Mouse (Mus musculus) forebrain, embryonic 14.5 days (tissue): ENCODE data around the gene Rab3b. TPM values are rescaled to one million over a fixed set of nuclear protein-coding genes. Genes with fewer than 3 reads are reported as not detected.
A peak's percentile ranks its signal among the peaks of the same experiment; 100 is the strongest.
"Not testable (repeated sequence)": the region's sequence is repeated elsewhere in the genome, so short reads cannot be mapped to it uniquely, and the experiment has no call there.

Experiments used
- ATAC-seq: fragments of 200-750 bp; cut with Nextera tagmentation; 2 replicates; pipeline ENCODE4 v1.8.0; 2017; ENCODE audit warnings: mild to moderate bottlenecking, moderate library complexity
- DNase-seq: peaks from one replicate; pipeline ENCODE4 v3.0.0-alpha.2; 2015; ENCODE audit warnings: low spot score
- H3K27ac ChIP-seq: fragments of 300-500 bp; sonication (generic); 2 replicates; pipeline ENCODE4 v1.5.1; 2014; ENCODE audit warnings: low read depth, mild to moderate bottlenecking, control low read depth, low read length, moderate library complexity
- H3K27me3 ChIP-seq: fragments of 300-500 bp; sonication (generic); replicated peaks from 2 replicates; pipeline ENCODE4 v1.6.1; 2014; ENCODE audit warnings: low read length, control low read depth, mixed read lengths; ENCODE audit not compliant: control insufficient read depth, insufficient read depth
- H3K36me3 ChIP-seq: fragments of 300-500 bp; sonication (generic); 2 replicates; pipeline ENCODE4 v1.6.1; 2014; ENCODE audit warnings: low read length, control low read depth; ENCODE audit not compliant: control insufficient read depth, insufficient read depth
- H3K4me1 ChIP-seq: fragments of 300-500 bp; sonication (generic); 2 replicates; pipeline ENCODE4 v1.6.1; 2014; ENCODE audit warnings: antibody characterized with exemption, low read length, control low read depth; ENCODE audit not compliant: control insufficient read depth, insufficient read depth
- H3K4me2 ChIP-seq: fragments of 300-500 bp; sonication (generic); 2 replicates; pipeline ENCODE4 v1.6.1; 2014; ENCODE audit warnings: mild to moderate bottlenecking, control low read depth, low read length
- H3K4me3 ChIP-seq: fragments of 300-500 bp; sonication (generic); 2 replicates; pipeline ENCODE4 v1.5.1; 2014; ENCODE audit warnings: low read depth, low read length, control low read depth
- H3K9ac ChIP-seq: fragments of 300-500 bp; sonication (generic); 2 replicates; pipeline ENCODE4 v1.6.1; 2014; ENCODE audit warnings: mild to moderate bottlenecking, low read length, control low read depth, moderate library complexity
- H3K9me3 ChIP-seq: fragments of 300-500 bp; sonication (generic); replicated peaks from 2 replicates; pipeline ENCODE4 v1.6.1; 2016; ENCODE audit warnings: low read length, control low read depth, mixed read lengths; ENCODE audit not compliant: control insufficient read depth
- WGBS: fragments of 180-500 bp; shearing (Covaris S2); extraction: QIAGEN DNeasy Blood & Tissue Kit; methylation state at CpG from one replicate; pipeline ENCODE4 v1.1.7; 2014; 5-methylcytosine and 5-hydroxymethylcytosine counted together
- polyA plus RNA-seq: library from polyadenylated mRNA; unstranded; fragments of >200 nt; fragmentation: Nextera tagmentation; extraction: Ambion mirVana; gene quantifications from 2 replicates; pipeline ENCODE4 v1.2.1, GENCODE M21; 2014

The Rab3b gene
- polyA plus RNA-seq, 1 experiment from 2014 or later = 79.7 TPM

DNA sequence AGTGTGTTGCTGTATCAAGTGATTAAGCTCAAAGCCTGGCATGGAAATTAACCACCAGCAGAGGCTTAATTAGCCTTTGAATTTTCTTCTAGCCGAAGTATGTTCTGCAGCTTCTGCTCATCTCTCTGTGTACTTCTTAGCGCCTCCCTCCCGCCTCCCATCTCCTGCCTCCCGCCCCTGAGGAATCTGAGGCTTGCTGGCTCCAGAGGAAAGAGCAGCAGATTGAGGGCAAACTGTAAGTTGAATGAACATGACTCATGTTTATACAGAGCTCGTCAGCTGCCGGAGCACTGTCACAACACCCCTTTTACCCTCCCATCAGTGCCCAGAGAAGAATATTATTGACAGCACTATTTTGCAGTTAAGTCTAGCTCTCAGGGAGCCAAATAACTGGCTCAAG, 27.0 kb downstream of the Rab3b start:
- Histone ChIP-seq H3K4me2 (no peak overlapping the region), H3K27ac (no peak overlapping the region), H3K9ac (no peak overlapping the region), H3K36me3 (no peaks in the 10 kb centered on the region), H3K27me3 (no peaks in the 10 kb centered on the region), H3K4me1 (0 out of 2 replicates have a peak, but pooled peaks cover 2% of the 10 kb centered on the region), H3K4me3 (no peak overlapping the region), H3K9me3 (no peaks in the 10 kb centered on the region)
- DNase-seq (peak; percentile 75), ATAC-seq (peak; percentile 74)
- WGBS = 5% methylated on average over 6 of the region's 6 CpGs

DNA sequence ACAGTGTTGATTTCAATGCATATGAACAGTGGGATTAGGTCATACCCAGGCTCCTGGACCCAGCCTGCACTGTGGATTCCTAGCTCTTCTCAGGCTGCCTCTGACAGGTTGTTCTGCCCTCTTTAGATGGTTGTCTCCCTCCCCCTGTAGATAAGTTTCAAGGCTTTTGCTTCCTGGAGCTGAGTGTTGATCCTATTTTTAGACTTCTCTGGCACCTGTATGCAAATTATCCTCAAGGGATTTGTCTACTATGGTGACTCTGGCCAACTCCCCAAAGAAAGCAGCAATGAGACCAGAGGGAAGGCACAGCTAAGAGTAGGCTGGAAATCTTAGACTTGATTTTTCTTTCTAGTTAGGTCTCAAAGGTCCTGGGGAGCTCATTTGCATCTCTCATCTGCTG, 28.6 kb downstream of the Rab3b start:
- H3K4me1 ChIP-seq = 0 out of 2 replicates have a peak, but pooled peaks cover 2% of the 10 kb centered on the region
- H3K9ac ChIP-seq = no peak overlapping the region
- H3K36me3 ChIP-seq = no peaks in the 10 kb centered on the region
- DNase-seq (no peak), ATAC-seq (no peak)
- no peak overlapping the region for H3K4me3 ChIP-seq
- H3K27ac ChIP-seq = no peak overlapping the region
- H3K9me3 ChIP-seq = no peaks in the 10 kb centered on the region
- no peaks in the 10 kb centered on the region for H3K27me3 ChIP-seq
- no peak overlapping the region for H3K4me2 ChIP-seq

DNA sequence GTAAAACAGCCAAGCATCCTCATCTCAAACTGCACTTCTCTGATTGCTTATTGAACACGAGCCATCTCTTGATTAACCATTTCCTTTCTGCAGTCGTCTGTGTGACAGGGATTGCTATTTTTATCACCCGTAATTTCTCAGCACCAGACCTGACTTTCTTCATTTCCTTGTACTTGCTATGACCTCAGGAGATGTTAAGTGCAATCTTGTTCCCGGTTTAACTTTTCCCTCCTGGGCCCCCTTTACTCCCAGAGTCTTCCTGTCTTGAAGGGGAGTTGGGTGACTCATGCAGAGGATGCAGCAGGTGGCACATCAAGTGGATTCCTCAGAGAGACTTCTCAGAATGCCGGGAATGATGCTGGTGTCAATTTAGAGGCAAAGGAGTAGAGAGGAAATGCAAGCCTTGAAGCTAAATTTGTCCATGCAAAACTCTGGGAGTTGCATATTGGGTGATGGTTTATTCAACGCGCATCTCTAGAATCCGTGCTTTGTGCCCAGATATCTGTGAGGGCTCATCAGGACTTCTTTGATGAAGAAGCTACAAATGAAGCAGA, 31.1 kb downstream of the Rab3b start:
- ATAC-seq (no peak), DNase-seq (no peak)
- H3K4me3 ChIP-seq = no peak overlapping the region
- no peak overlapping the region for H3K27ac ChIP-seq
- WGBS = 81% methylated on average over 8 of the region's 8 CpGs
- no peak overlapping the region for H3K4me2 ChIP-seq
- H3K36me3 ChIP-seq = no peaks in the 10 kb centered on the region
- H3K4me1 ChIP-seq = 0 out of 2 replicates have a peak, but pooled peaks cover 2% of the 10 kb centered on the region
- H3K9me3 ChIP-seq = no peaks in the 10 kb centered on the region
- H3K9ac ChIP-seq = no peak overlapping the region
- H3K27me3 ChIP-seq = no peaks in the 10 kb centered on the region

DNA sequence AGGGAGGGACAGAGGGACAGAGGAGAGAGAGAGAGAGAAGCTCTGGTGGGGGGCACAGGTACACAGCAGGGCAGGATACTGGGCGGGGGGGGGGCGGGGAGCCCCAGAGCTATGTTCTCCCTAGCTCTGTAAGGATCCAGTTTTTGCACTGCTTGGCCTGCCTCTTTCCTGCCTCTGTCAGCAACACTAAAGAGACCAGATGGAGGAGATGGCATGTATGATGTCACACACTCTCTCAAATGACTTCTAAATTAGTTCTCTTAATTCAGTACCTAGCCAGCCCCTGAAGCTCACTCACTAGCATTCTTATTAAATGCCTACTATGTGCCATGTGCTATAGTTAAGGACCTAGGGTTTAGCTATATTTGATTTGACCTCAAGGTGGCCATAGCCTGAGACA, 33.0 kb downstream of the Rab3b start:
- H3K4me1 ChIP-seq = no peaks in the 10 kb centered on the region
- no peaks in the 10 kb centered on the region for H3K36me3 ChIP-seq
- no peaks in the 10 kb centered on the region for H3K9me3 ChIP-seq
- DNase-seq = peak; percentile 29
- H3K9ac ChIP-seq = no peak overlapping the region
- H3K27ac ChIP-seq = no peak overlapping the region
- 73% methylated on average over 2 of the region's 2 CpGs for WGBS
- no peak overlapping the region for H3K4me2 ChIP-seq
- H3K4me3 ChIP-seq = no peak overlapping the region
- no peaks in the 10 kb centered on the region for H3K27me3 ChIP-seq
- no peak for ATAC-seq

DNA sequence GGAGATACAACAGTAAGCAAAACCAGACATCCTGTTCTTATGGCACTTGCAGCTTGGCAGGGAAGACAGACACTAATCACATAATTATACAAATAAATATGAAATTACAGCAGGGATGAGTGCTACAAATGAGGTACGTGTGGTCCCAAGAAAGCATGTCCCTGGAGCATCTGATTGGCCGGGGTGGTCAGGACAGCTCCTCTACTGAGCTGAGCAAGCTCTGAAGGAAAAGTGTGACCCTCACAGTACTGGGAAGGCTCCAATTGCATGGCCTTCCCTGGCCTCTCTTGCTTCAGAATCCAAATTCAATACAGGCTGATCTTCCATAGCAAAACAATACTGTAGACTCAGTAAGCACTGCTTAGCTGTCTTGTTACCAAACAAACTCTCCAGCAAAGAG, 34.3 kb downstream of the Rab3b start:
- Histone ChIP-seq H3K4me1 (no peaks in the 10 kb centered on the region), H3K9me3 (no peaks in the 10 kb centered on the region), H3K27me3 (no peaks in the 10 kb centered on the region), H3K36me3 (no peaks in the 10 kb centered on the region), H3K4me3 (no peak overlapping the region), H3K4me2 (no peak overlapping the region), H3K27ac (no peak overlapping the region), H3K9ac (no peak overlapping the region)
- WGBS = 82% methylated on average over 2 of the region's 2 CpGs
- DNase-seq (no peak), ATAC-seq (no peak)

DNA sequence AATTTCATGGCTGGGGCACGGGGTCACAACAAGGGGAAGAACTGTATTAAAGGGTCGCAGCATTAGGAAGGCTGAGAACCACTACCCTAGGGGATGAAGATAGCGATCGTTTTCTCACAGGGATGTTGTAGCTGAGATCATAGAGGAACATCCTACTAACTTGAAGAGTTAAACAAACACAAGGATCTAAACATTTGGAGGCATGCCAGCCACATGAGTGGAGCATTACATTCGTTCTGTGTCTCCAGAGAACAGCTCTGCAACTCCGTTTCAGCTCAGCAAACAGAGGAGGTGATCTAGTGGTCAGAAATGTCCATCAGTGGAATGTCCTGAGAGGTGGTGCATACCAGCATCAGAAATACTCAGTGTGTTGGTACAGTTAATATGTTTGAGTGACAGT, 35.5 kb downstream of the Rab3b start:
- ATAC-seq (no peak), DNase-seq (no peak)
- Histone ChIP-seq H3K9ac (no peak overlapping the region), H3K4me2 (no peak overlapping the region), H3K9me3 (no peaks in the 10 kb centered on the region), H3K36me3 (no peaks in the 10 kb centered on the region), H3K27ac (no peak overlapping the region), H3K4me1 (no peaks in the 10 kb centered on the region), H3K4me3 (no peak overlapping the region), H3K27me3 (no peaks in the 10 kb centered on the region)
- 84% methylated on average over 6 of the region's 6 CpGs for WGBS

DNA sequence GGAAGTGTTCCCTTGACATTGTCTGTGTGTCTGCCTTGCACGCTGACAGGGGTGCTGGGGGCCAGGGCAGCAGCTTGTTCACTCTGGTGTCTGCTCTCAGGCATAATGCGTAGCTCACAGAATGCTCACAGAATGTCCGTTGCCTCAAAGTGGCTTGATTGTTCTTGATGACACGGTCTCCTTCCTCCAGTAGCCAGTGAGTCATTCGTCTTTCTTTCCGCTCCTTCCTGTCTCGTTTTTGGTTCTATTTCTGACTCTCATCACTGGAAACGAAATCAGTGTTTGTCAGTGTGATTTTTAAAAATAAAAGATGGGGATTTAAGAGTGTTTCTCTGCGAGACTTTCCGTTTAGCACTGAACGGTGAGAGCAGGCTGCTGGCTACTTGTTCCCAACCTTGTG, 36.2 kb downstream of the Rab3b start:
- H3K4me2 ChIP-seq = no peak overlapping the region
- no peaks in the 10 kb centered on the region for H3K36me3 ChIP-seq
- no peaks in the 10 kb centered on the region for H3K27me3 ChIP-seq
- H3K4me3 ChIP-seq = no peak overlapping the region
- no peak overlapping the region for H3K27ac ChIP-seq
- no peak overlapping the region for H3K9ac ChIP-seq
- ATAC-seq = no peak
- H3K9me3 ChIP-seq = no peaks in the 10 kb centered on the region
- DNase-seq = no peak
- 76% methylated on average over 11 of the region's 11 CpGs for WGBS
- no peaks in the 10 kb centered on the region for H3K4me1 ChIP-seq

DNA sequence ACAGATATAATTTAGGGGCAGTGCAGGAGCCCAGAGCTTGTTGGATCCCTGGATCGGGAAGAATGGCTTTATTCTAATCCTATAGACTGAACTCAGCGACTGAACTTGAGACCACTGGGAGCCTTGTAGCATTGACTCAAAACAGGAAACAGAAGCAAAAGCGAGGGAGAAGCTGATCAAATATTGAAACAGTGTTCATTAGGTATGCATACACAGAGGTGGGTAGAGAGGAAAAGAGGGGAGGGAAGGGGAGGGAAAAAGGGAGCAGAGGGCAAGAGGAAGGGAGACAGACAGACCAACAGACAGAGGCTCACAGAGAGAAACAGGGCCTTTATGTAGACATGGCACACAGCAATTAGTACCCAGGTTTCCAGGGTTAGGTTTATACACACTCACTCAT, 38.8 kb downstream of the Rab3b start:
- Histone ChIP-seq H3K27me3 (no peaks in the 10 kb centered on the region), H3K27ac (no peak overlapping the region), H3K4me2 (no peak overlapping the region), H3K36me3 (no peaks in the 10 kb centered on the region), H3K4me3 (no peak overlapping the region), H3K4me1 (no peaks in the 10 kb centered on the region), H3K9me3 (no peaks in the 10 kb centered on the region), H3K9ac (no peak overlapping the region)
- no peak for ATAC-seq
- DNase-seq = no peak
- WGBS = 75% methylated on average over 3 of the region's 3 CpGs

DNA sequence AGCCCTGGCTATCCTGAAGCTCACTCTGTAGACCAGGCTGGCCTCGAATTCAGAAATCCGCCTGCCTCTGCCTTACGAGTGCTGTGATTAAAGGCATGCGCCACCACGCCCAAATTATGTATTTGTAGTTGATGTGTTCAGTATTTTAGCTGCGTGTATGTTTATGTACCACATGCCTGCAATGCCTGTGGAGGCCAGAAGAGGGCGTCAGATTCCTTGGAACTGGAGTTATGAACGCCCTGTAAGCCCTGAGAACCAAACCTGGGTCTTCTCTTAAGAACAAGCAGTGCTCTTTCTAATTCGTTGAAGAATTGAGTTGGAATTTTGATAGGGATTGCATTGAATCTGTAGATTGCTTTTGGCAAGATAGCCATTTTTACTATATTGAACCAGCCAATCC, 49.1 kb downstream of the Rab3b start:
- WGBS = 82% methylated on average over 9 of the region's 9 CpGs
- not testable (repeated sequence) for H3K9ac ChIP-seq, H3K4me1 ChIP-seq, H3K4me3 ChIP-seq, H3K4me2 ChIP-seq, H3K9me3 ChIP-seq, DNase-seq, H3K36me3 ChIP-seq, H3K27ac ChIP-seq, H3K27me3 ChIP-seq, ATAC-seq
